Mouse (Mus musculus) forebrain, postnatal 0 days (tissue): ENCODE measurements at regions not wholly inside any gene's neighbourhood (a gene's known extent, or its start where the extent isn't known, plus 50 kb on each side); places are given as distances from the start of the nearest gene placed in this dataset.

Experiments used
- ATAC-seq: fragments of 200-750 bp; cut with Nextera tagmentation; 2 replicates; pipeline ENCODE4 v1.8.0; 2017; ENCODE audit warnings: mild to moderate bottlenecking, moderate library complexity
- DNase-seq: peaks from one replicate; pipeline ENCODE4 v3.0.0-alpha.2; 2015
- H3K27ac ChIP-seq: fragments of 300-500 bp; sonication (generic); 2 replicates; pipeline ENCODE4 v1.5.1; 2014; ENCODE audit warnings: low read depth, mild to moderate bottlenecking, antibody characterized with exemption, low read length, moderate library complexity, mixed read lengths
- H3K27me3 ChIP-seq: fragments of 300-500 bp; sonication (generic); 2 replicates; pipeline ENCODE4 v1.6.1; 2014; ENCODE audit warnings: mild to moderate bottlenecking, low read length, mixed read lengths; ENCODE audit not compliant: insufficient read depth
- H3K36me3 ChIP-seq: fragments of 300-500 bp; sonication (generic); 2 replicates; pipeline ENCODE4 v1.6.1; 2014; ENCODE audit warnings: mild to moderate bottlenecking, moderate library complexity; ENCODE audit not compliant: insufficient read depth
- H3K4me1 ChIP-seq: fragments of 300-500 bp; sonication (generic); 2 replicates; pipeline ENCODE4 v1.6.1; 2014; ENCODE audit warnings: antibody characterized with exemption; ENCODE audit not compliant: insufficient read depth
- H3K4me2 ChIP-seq: fragments of 300-500 bp; sonication (generic); 2 replicates; pipeline ENCODE4 v1.6.1; 2014; ENCODE audit warnings: low read depth, mild to moderate bottlenecking, moderate library complexity
- H3K4me3 ChIP-seq: fragments of 300-500 bp; sonication (generic); 2 replicates; pipeline ENCODE4 v1.5.1; 2014; ENCODE audit warnings: low read depth, low read length, mixed read lengths
- H3K9ac ChIP-seq: fragments of 300-500 bp; sonication (generic); 2 replicates; pipeline ENCODE4 v1.6.1; 2014; ENCODE audit warnings: mild to moderate bottlenecking
- H3K9me3 ChIP-seq: fragments of 300-500 bp; sonication (generic); 2 replicates; pipeline ENCODE4 v1.6.1; 2016; ENCODE audit warnings: low read length
- CTCF ChIP-seq: sonication (generic); IDR thresholded peaks from 2 replicates; pipeline ENCODE4 v1.5.1; 2016; ENCODE audit warnings: antibody characterized with exemption, control low read depth, low read depth
- WGBS: fragments of 180-500 bp; shearing (Covaris S2); extraction: QIAGEN DNeasy Blood & Tissue Kit; methylation state at CpG from one replicate; pipeline ENCODE4 v1.1.7; 2014; 5-methylcytosine and 5-hydroxymethylcytosine counted together

- WGBS = 65% methylated on average over 4 of the region's 4 CpGs
- no peaks in the 10 kb centered on the region for H3K36me3 ChIP-seq
- ATAC-seq = no peak
- H3K27me3 ChIP-seq = no peaks in the 10 kb centered on the region
- DNase-seq = peak; percentile 9
- no peak overlapping the region for H3K9ac ChIP-seq
- no peak overlapping the region for H3K27ac ChIP-seq
- no peak overlapping the region for H3K4me2 ChIP-seq
- H3K4me1 ChIP-seq = no peaks in the 10 kb centered on the region
- no peaks in the 10 kb centered on the region for H3K9me3 ChIP-seq
- H3K4me3 ChIP-seq = no peak overlapping the region
- no peak for TF ChIP-seq CTCF
These were observed 780.0 kb upstream of the Cldn34c4 start for GRCm38 (mm10) chrX:128516358-128516757.
